Mouse (Mus musculus): Measurements from ENCODE around the gene Tmem132d.

DNA sequence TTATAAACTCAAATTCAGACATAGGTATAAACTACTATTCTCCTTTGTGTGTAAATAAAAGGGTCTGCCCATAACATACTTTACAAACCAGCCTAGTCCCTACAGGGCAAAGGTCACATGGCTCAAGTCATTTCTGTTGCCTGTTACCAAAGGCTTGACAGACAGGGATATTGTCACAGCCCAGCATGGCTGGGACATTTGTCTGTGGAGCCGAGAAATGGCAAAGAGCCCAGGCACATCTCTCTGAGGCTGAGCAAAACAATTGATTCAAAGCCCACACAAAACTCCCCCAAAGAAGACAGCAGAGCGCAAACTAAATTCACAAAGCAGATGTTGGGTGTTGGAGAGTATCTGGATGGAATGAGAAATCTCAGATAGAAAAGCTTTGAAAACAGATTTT lies 405.8 kb downstream of the Tmem132d start:
- TF ChIP-seq CTCF (IDR thresholded peaks at IDR 0.05; ENCODE audit: low read depth, low read length) = no peak
- TF ChIP-seq POLR2A (IDR thresholded peaks at IDR 0.05; ENCODE audit: borderline replicate concordance, low read depth, low read length) = no peak

All from bone marrow macrophage, adult 2 months (primary cell).